Mouse (Mus musculus) c-Kit-positive CD71-negative TER-119-negative erythroid progenitor cells, embryonic 14.5 days (primary cell): ENCODE results near the gene Tmem203.

Experiments used
- DNase-seq: peaks from one replicate; pipeline ENCODE4 v3.0.0-alpha.2; 2013; ENCODE audit warnings: low read depth

The Tmem203 gene

DNA sequence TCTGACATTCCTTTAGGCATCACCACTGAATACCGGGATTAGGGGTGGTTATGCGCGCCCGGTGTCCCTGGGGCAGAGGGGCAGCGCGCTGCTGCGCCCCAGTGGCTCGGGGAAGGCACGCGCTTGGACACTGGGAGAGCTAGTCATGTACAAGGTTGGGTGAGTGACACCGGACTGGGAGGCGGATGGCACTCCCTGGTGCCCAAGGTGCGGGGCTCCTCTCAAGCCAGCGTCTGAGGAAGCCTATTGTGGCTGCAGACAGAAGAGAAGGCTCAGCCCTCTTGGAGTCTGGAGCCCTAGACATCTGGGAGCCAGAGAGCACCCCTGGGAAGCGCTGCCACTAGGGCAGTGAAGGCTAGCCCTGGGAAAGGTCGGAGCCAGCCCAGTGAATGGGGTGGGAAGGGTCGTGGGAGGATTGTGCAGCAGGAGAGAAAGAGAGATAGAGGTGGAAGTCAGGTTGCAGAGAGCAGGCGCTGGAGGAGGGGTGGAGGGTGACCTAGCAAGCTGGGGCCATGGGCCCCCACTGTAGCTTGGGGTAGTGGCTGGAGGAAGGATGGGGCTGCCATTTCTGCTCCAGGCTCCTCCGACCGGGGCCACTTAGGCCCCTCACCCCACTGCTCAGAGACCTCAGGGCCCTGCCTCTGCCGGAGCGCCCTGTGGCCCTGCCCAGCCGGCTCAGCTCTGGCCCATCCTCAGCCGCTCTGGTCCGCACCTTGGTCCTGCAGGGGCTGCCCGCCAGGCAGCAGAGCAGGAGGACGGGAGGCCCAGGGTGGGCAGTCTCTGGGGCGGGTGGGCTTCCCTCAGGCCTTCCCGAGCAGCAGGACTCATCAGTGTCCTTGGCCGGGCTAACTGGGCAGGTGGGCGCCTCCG, 36.2 kb downstream of the Tmem203 start:
- DNase-seq = no peak

DNA sequence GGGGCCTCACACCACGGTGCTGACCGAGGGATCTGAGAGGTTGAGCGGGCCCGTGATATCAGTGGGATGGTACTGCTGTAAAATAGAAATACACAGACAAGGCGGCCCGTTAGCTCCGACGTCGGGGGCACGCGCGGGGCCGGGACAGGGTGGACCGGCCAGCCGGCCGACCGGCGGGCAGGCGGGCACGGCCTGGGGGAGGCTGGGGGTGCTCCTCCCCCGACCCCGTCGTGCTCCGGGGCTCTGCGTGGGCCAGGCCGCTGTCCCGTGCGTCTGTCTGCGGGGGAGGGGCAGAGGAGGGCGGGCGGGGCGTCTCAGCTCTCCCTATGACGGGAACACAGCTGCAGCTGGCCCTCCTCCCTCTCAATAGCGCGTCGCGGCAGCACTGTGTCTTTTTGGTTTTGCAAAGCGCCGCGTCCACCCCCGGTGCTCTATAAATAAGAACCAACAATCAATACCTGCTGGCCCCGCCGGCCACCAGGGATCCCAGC, 36.9 kb downstream of the Tmem203 start:
- DNase-seq = no peak

- DNase-seq = peak; percentile 63
Measured at GRCm38 (mm10) chr2:25292856-25293255, 37.6 kb downstream of the Tmem203 start.

DNA sequence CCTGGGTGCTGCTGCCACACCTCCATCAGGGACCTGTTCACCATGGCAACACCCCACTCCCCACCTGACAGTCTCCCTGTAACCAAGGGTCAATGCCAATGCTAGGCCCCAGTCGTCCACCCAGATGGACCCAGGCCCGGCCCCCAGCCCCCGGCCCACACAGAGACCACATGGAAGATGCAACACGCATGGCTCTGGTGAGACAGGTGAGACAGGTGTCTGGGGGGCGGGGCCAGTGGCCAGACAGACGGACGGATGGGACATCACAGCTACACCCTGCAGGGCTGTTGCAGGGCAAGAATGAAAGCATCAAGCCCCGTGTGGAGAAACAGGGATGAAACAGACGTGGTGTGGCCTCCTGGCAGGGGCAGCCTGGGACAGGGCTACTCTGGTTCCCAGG, 38.5 kb downstream of the Tmem203 start:
- no peak for DNase-seq

DNA sequence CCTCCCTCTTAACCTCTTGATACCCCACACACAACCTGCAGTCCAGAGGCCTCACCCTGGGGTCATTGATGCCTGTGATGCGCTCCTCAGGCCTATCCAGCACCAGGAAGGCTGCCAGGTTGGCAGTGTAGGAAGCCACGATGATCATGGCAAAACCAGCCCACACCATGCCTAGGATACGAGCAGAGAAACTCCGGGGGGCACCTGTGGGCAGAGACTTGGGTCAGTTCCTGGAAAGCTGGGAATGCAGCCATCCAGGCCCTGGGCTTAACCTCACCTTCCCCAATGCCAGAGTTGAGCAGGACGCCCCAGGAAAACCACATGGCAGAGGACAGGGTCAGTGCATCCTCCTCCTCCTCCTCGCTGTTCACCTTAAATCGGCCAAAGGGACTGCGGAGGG, 41.9 kb downstream of the Tmem203 start:
- DNase-seq = no peak

DNA sequence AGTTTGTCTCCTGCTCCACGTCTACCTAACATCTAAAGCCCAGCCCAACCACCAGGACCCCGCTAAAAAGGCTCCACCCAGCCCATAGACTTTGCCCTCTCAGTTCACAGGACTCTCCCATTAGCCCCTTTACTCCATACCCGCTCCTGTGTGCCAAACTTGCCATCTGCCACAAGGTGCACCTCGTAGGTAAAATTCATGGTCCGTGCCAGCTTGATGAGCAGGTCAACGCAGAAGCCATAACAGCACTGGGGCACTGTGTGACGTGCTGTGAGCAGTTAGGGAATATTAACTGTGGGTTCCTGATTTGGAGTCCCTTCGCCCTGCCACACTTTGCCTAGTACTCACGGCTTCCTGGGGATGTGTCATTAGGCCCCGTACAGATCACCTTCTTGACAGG, 42.8 kb downstream of the Tmem203 start:
- DNase-seq = no peak

GRCm38 (mm10) chr2:25303452-25303851, 48.2 kb downstream of the Tmem203 start:
- DNase-seq = no peak

DNA sequence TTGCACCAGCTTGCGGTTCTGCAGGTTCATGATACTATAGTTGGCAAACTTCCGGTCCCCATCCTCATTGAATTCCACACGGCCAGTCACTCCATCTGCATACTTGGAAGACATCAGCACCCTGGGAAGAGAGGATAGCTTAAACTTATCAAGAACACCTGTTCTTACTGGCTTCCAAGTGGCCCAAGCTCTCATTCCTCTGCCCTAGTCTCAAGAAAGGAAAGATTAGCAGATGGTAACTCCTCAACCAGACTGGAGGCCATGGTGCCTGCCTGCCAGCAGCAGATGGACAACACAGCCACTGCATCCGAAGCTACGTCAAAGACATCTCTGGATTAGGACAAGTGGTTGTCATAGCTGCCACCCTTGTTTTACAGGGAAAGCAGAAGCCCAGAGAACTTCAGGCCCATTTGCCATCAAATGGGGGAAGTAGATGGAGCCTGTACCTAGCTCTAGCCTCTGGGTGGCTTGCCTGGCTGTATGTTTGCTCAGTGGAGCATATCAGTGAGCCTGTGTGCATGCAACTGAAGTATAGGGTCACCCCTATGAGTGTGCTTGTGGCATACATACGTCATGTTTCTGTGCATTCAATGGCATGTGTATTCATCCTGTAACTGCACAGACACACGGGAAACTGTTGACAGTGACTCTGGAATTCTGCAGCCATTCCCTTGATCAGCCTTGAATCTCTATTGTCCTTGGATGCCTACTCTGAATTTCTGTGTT, 48.9 kb downstream of the Tmem203 start:
- no peak for DNase-seq

GRCm38 (mm10) chr2:25304657-25305541, 49.7 kb downstream of the Tmem203 start:
- DNase-seq = peak; percentile 36
